ENCODE assay signal across 28 mouse cellular contexts in genomic region chr8:95974231-95974630, GRCm38 (mm10).
DNase-seq lines count a peak whose midpoint lies in the region; ATAC-seq lines count a peak whose summit lies in the region.
"Had no signal": no experiment of that assay in that cellular context is flagged by ENCODE, and none has a peak within 500 bp of the region (broad histone marks: within the 10 kb centered on the region; RNA-seq: fewer than 3 reads in every experiment).

No protein-coding gene starts in this region.

- peak overlapping the region; percentile 25; the same call in 1 of the 2 replicates for H3K4me2 ChIP-seq in embryonic facial prominence, embryonic 14.5 days (ENCODE audit: low read depth, low read length)
- peak overlapping the region; percentile 50 for H3K4me2 ChIP-seq in limb, embryonic 13.5 days (replicated peaks)
- H3K4me2 ChIP-seq in intestine, embryonic 15.5 days (replicated peaks), result no peak overlapping the region
- H3K4me2 ChIP-seq: forebrain, embryonic 15.5 days; heart, embryonic 12.5 days; hindbrain, embryonic 15.5 days; liver, embryonic 13.5 days; midbrain, embryonic 12.5 days; stomach, embryonic 15.5 days had no signal

- intact Hi-C loops in left cerebral cortex, postnatal 36 days (cut with DNase I), result no loop called here

- no peak overlapping the region for H3K27ac ChIP-seq in embryonic facial prominence, embryonic 14.5 days (replicated peaks; ENCODE audit: low read depth, low read length)
- H3K27ac ChIP-seq in limb, embryonic 13.5 days, result no peak overlapping the region
- H3K27ac ChIP-seq in intestine, embryonic 15.5 days, result no peak overlapping the region
- H3K27ac ChIP-seq: forebrain, embryonic 15.5 days; gastrocnemius, adult 2 months; hindbrain, embryonic 15.5 days; liver, embryonic 13.5 days; midbrain, embryonic 12.5 days; stomach, embryonic 15.5 days had no signal

- no peak overlapping the region for H3K4me3 ChIP-seq in embryonic facial prominence, embryonic 14.5 days (ENCODE audit: low read depth, low read length)
- H3K4me3 ChIP-seq in limb, embryonic 13.5 days, result no peak overlapping the region
- H3K4me3 ChIP-seq in intestine, embryonic 15.5 days (replicated peaks), result no peak overlapping the region
- H3K4me3 ChIP-seq: forebrain, embryonic 15.5 days; gastrocnemius, adult 2 months; heart, embryonic 12.5 days; hindbrain, embryonic 15.5 days; liver, embryonic 13.5 days; megakaryocyte, embryonic 14.5 days; midbrain, embryonic 12.5 days; stomach, embryonic 15.5 days had no signal

- H3K36me3 ChIP-seq in embryonic facial prominence, embryonic 14.5 days (ENCODE audit: control insufficient read depth, insufficient read depth, low read length), result no peaks in the 10 kb centered on the region
- no peaks in the 10 kb centered on the region for H3K36me3 ChIP-seq in limb, embryonic 13.5 days
- no peaks in the 10 kb centered on the region for H3K36me3 ChIP-seq in intestine, embryonic 15.5 days
- H3K36me3 ChIP-seq: forebrain, embryonic 15.5 days; heart, embryonic 12.5 days; hindbrain, embryonic 15.5 days; liver, embryonic 13.5 days; midbrain, embryonic 12.5 days; stomach, embryonic 15.5 days had no signal

- H3K9ac ChIP-seq in embryonic facial prominence, embryonic 14.5 days (ENCODE audit: low read depth, low read length), result no peak overlapping the region
- H3K9ac ChIP-seq in limb, embryonic 13.5 days, result no peak overlapping the region
- no peak overlapping the region for H3K9ac ChIP-seq in intestine, embryonic 15.5 days
- H3K9ac ChIP-seq: forebrain, embryonic 15.5 days; heart, embryonic 12.5 days; hindbrain, embryonic 15.5 days; liver, embryonic 13.5 days; midbrain, embryonic 12.5 days; stomach, embryonic 15.5 days had no signal

- H3K9me3 ChIP-seq in embryonic facial prominence, embryonic 14.5 days (ENCODE audit: control insufficient read depth, low read length), result no peaks in the 10 kb centered on the region
- H3K9me3 ChIP-seq in limb, embryonic 13.5 days, result no peaks in the 10 kb centered on the region
- no peaks in the 10 kb centered on the region for H3K9me3 ChIP-seq in intestine, embryonic 15.5 days
- H3K9me3 ChIP-seq: forebrain, embryonic 15.5 days; heart, embryonic 12.5 days; hindbrain, embryonic 15.5 days; liver, embryonic 13.5 days; megakaryocyte, embryonic 14.5 days; midbrain, embryonic 12.5 days; stomach, embryonic 15.5 days had no signal

- H3K4me1 ChIP-seq in embryonic facial prominence, embryonic 14.5 days (ENCODE audit: control insufficient read depth, insufficient read depth, low read length), result 0 out of 2 replicates have a peak, but pooled peaks cover 5% of the 10 kb centered on the region
- H3K4me1 ChIP-seq in limb, embryonic 13.5 days, result peaks cover 12% of the 10 kb centered on the region
- no peaks in the 10 kb centered on the region for H3K4me1 ChIP-seq in intestine, embryonic 15.5 days (replicated peaks)
- H3K4me1 ChIP-seq: forebrain, embryonic 15.5 days; hindbrain, embryonic 15.5 days; liver, embryonic 13.5 days; megakaryocyte, embryonic 14.5 days; midbrain, embryonic 12.5 days; stomach, embryonic 15.5 days had no signal

- 16% methylated on average over 5 of the region's 5 CpGs for WGBS in embryonic facial prominence, embryonic 14.5 days
- WGBS in limb, embryonic 13.5 days, result 15% methylated on average over 5 of the region's 5 CpGs
- 68% methylated on average over 5 of the region's 5 CpGs for WGBS in intestine, embryonic 15.5 days

- peak; percentile 40 for DNase-seq in embryo, embryonic 11 days
- DNase-seq in embryo, embryonic 9.5 days (ENCODE audit: extremely low spot score), result peak; percentile 34
- no peak for DNase-seq in embryonic facial prominence, embryonic 14.5 days (ENCODE audit: low spot score)
- DNase-seq in left cerebral cortex, postnatal 36 days (ENCODE audit: low spot score in 2 of 2), result no peak
- no peak for DNase-seq in heart, adult 18-20 months
- DNase-seq: adrenal gland, postnatal 25 days; B cell, adult 2 months; cerebellum, adult 11-12 months; cerebellum, adult 9-11 months; gastrocnemius, adult 2 months; gastrocnemius, postnatal 36 days; kidney, adult 2 months; kidney, postnatal 36 days; left cerebral cortex, postnatal 4 days; liver, embryonic 13.5 days; lung, adult 18-20 months; lung, postnatal 4 days; right cerebral cortex, postnatal 14 days; thymus, postnatal 14 days had no signal

- no peak for ATAC-seq in embryonic facial prominence, embryonic 14.5 days (ENCODE audit: low read depth)
- ATAC-seq in limb, embryonic 13.5 days (ENCODE audit: low FRiP score, low read depth), result no peak
- ATAC-seq in intestine, embryonic 15.5 days, result no peak
- ATAC-seq: lung, postnatal 0 days had no signal

- no peaks in the 10 kb centered on the region for H3K27me3 ChIP-seq in embryonic facial prominence, embryonic 14.5 days (replicated peaks; ENCODE audit: control insufficient read depth, insufficient read depth, low read length)
- H3K27me3 ChIP-seq in limb, embryonic 13.5 days, result no peaks in the 10 kb centered on the region
- H3K27me3 ChIP-seq in intestine, embryonic 15.5 days (replicated peaks), result no peaks in the 10 kb centered on the region
- H3K27me3 ChIP-seq: forebrain, embryonic 15.5 days; heart, embryonic 12.5 days; hindbrain, embryonic 15.5 days; liver, embryonic 13.5 days; megakaryocyte, embryonic 14.5 days; stomach, embryonic 15.5 days had no signal

Comparison
In these comparisons a context has a peak if more than half of its experiments do, and no peak if none do; other contexts are left out.
1. DNase-seq: peak in embryo, embryonic 11 days (single experiment) and embryo, embryonic 9.5 days (single experiment); none in embryonic facial prominence, embryonic 14.5 days (single experiment), left cerebral cortex, postnatal 36 days (0 of 2) and heart, adult 18-20 months (0 of 2).